Mouse (Mus musculus) adrenal gland, postnatal 4 days (tissue): ENCODE data around the gene Defb45. TPM values are rescaled to one million over a fixed set of nuclear protein-coding genes. Genes with fewer than 3 reads are reported as not detected.

Experiments
- total RNA-seq, 2 experiments: library from RNA; stranded (reverse); gene quantifications; 2 replicates each; pipeline ENCODE4 v1.2.3; 2021

Defb45 gene
- total RNA-seq, 2 experiments from 2014 or later = not detected

Other genes with a start within 250 kb of the Defb45 start
- 1 to 10 TPM; 4.4 to 4.5 TPM for gene Nrsn2, start 222.8 kb downstream of the Defb45 start, total RNA-seq
- 10 to 100 TPM; 50.9 to 51.1 TPM for gene Sox12, start 201.3 kb downstream of the Defb45 start, total RNA-seq
- 10 to 100 TPM; 18.5 to 20.2 TPM for gene Zcchc3, start 184.4 kb downstream of the Defb45 start, total RNA-seq
- under 1 TPM; 0.37 to 0.56 TPM for gene 6820408C15Rik, start 183.8 kb downstream of the Defb45 start, total RNA-seq
- not detected for gene Defb23, start 134.8 kb downstream of the Defb45 start, total RNA-seq
- gene Defb20, start 122.3 kb downstream of the Defb45 start, total RNA-seq = not detected
- not detected for gene Defb22, start 109.3 kb downstream of the Defb45 start, total RNA-seq
- not detected for gene Defb26, start 87.7 kb downstream of the Defb45 start, total RNA-seq
- gene Defb28, start 81.1 kb downstream of the Defb45 start, total RNA-seq = not detected
- not detected for gene Defb29, start 59.3 kb downstream of the Defb45 start, total RNA-seq
- not detected for gene Gm17416, start 30.1 kb downstream of the Defb45 start, total RNA-seq
- not detected for gene Defb21, start 26.7 kb downstream of the Defb45 start, total RNA-seq
- gene Defb19, start 19.1 kb downstream of the Defb45 start, total RNA-seq = 10 to 100 TPM in 1 of 2 experiments, 1 to 10 TPM in 1; 8.3 to 10.2 TPM
- gene Defb36, start 4.9 kb upstream of the Defb45 start, total RNA-seq = 1 to 10 TPM; 2.0 to 2.3 TPM
- gene Defb25, start 23.7 kb upstream of the Defb45 start, total RNA-seq = 1 to 10 TPM; 2.4 to 2.8 TPM
- gene Rem1, start 27.6 kb upstream of the Defb45 start, total RNA-seq = 10 to 100 TPM; 11.5 to 17.9 TPM
- gene H13, start 70.1 kb upstream of the Defb45 start, total RNA-seq = 100 to 1,000 TPM; 138 to 140 TPM
- gene Mcts2, start 87.6 kb upstream of the Defb45 start, total RNA-seq = 10 to 100 TPM; 26.7 to 27.4 TPM
- gene Id1, start 136.9 kb upstream of the Defb45 start, total RNA-seq = 100 to 1,000 TPM; 103 to 129 TPM
- gene Cox4i2, start 154.8 kb upstream of the Defb45 start, total RNA-seq = 1 to 10 TPM; 4.2 to 4.9 TPM
- 10 to 100 TPM; 63.5 to 64.6 TPM for gene Bcl2l1, start 232.3 kb upstream of the Defb45 start, total RNA-seq
- 10 to 100 TPM; 31.7 to 39.7 TPM for gene Tpx2, start 248.6 kb upstream of the Defb45 start, total RNA-seq